Mouse (Mus musculus) intestine, postnatal 0 days (tissue): ENCODE measurements around the gene Med11. TPM values are rescaled to one million over a fixed set of nuclear protein-coding genes. Genes with fewer than 3 reads are reported as not detected.

Experiments
- ATAC-seq: fragments of 200-750 bp; cut with Nextera tagmentation; 2 replicates; pipeline ENCODE4 v1.8.0; 2017; ENCODE audit warnings: mild to moderate bottlenecking, moderate TSS enrichment, moderate library complexity
- H3K27ac ChIP-seq: fragments of 300-500 bp; sonication (generic); 2 replicates; pipeline ENCODE4 v1.5.1; 2014; ENCODE audit warnings: mild to moderate bottlenecking, low read depth, low read length, moderate library complexity
- H3K27me3 ChIP-seq: fragments of 300-500 bp; sonication (generic); replicated peaks from 2 replicates; pipeline ENCODE4 v1.6.1; 2014; ENCODE audit warnings: low read length, mixed read lengths; ENCODE audit not compliant: control insufficient read depth, insufficient read depth
- H3K36me3 ChIP-seq: fragments of 300-500 bp; sonication (generic); 2 replicates; pipeline ENCODE4 v1.6.1; 2014; ENCODE audit warnings: mild to moderate bottlenecking, moderate library complexity; ENCODE audit not compliant: control insufficient read depth, insufficient read depth
- H3K4me1 ChIP-seq: fragments of 300-500 bp; sonication (generic); replicated peaks from 2 replicates; pipeline ENCODE4 v1.6.1; 2014; ENCODE audit warnings: antibody characterized with exemption, low read length, mixed read lengths; ENCODE audit not compliant: control insufficient read depth, insufficient read depth
- H3K4me2 ChIP-seq: fragments of 300-500 bp; sonication (generic); replicated peaks from 2 replicates; pipeline ENCODE4 v1.6.1; 2014; ENCODE audit warnings: low read depth, mild to moderate bottlenecking, moderate library complexity
- H3K4me3 ChIP-seq: fragments of 300-500 bp; sonication (generic); 2 replicates; pipeline ENCODE4 v1.5.1; 2014; ENCODE audit warnings: low read depth, low read length
- H3K9ac ChIP-seq: fragments of 300-500 bp; sonication (generic); 2 replicates; pipeline ENCODE4 v1.6.1; 2014; ENCODE audit warnings: mild to moderate bottlenecking, low read depth, low read length
- H3K9me3 ChIP-seq: fragments of 300-500 bp; sonication (generic); 2 replicates; pipeline ENCODE4 v1.6.1; 2016; ENCODE audit warnings: mixed run types; ENCODE audit not compliant: control insufficient read depth
- CTCF ChIP-seq: sonication (generic); IDR thresholded peaks from 2 replicates; pipeline ENCODE4 v1.5.1; 2016; ENCODE audit warnings: low read depth, mild to moderate bottlenecking, control low read depth, antibody characterized with exemption, moderate library complexity
- WGBS: fragments of 180-500 bp; shearing (Covaris S2); extraction: QIAGEN DNeasy Blood & Tissue Kit; methylation state at CpG from one replicate; pipeline ENCODE4 v1.1.7; 2014; 5-methylcytosine and 5-hydroxymethylcytosine counted together
- polyA plus RNA-seq: library from polyadenylated mRNA; unstranded; fragments of >200 nt; fragmentation: Nextera tagmentation; extraction: Ambion mirVana; gene quantifications from 2 replicates; pipeline ENCODE4 v1.2.1, GENCODE M21; 2015

Med11 gene
- polyA plus RNA-seq, 1 experiment from 2014 or later: 30.7 TPM

GRCm38 (mm10) chr11:70433569-70433943 is 18.2 kb upstream of the Med11 start:
- Histone ChIP-seq H3K9ac (no peak overlapping the region), H3K4me1 (peaks cover 6% of the 10 kb centered on the region; the same call in 1 of the 2 replicates), H3K4me2 (no peak overlapping the region; the same call in 1 of the 2 replicates), H3K4me3 (no peak overlapping the region; the same call in 1 of the 2 replicates), H3K9me3 (no peaks in the 10 kb centered on the region), H3K27me3 (no peaks in the 10 kb centered on the region), H3K36me3 (peaks cover 22% of the 10 kb centered on the region; the same call in 1 of the 2 replicates), H3K27ac (no peak overlapping the region)
- no peak for TF ChIP-seq CTCF
- no peak for ATAC-seq
- WGBS: 72% methylated on average over 1 of the region's 1 CpGs

DNA sequence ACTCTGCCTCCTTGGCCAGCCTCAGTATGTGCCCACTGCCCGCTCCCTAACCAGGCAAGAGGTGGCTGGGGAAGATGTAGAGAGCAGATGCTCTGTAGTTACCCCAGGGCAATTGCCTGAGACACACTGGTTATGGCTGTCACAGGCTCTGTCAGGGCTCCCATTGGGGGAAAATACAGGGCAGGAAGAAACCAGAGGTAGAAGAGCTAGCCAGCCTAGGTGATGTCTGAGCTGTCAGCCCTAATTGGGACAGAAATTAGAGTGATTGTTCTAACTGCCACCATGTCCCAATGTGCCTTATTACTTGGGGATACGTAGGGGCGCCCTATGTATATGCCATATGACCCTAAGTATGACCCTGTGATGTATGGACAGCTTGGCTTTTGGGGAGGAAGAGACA is 17.8 kb upstream of the Med11 start:
- no peaks in the 10 kb centered on the region for H3K27me3 ChIP-seq
- no peak overlapping the region for H3K27ac ChIP-seq
- no peak for TF ChIP-seq CTCF
- H3K4me3 ChIP-seq: no peak overlapping the region
- H3K4me1 ChIP-seq: peaks cover 6% of the 10 kb centered on the region; the same call in 1 of the 2 replicates
- no peak for ATAC-seq
- H3K9me3 ChIP-seq: no peaks in the 10 kb centered on the region
- H3K36me3 ChIP-seq: peaks cover 26% of the 10 kb centered on the region; the same call in 1 of the 2 replicates
- 97% methylated on average over 3 of the region's 3 CpGs for WGBS
- H3K4me2 ChIP-seq: no peak overlapping the region; the same call in 1 of the 2 replicates
- no peak overlapping the region for H3K9ac ChIP-seq

GRCm38 (mm10) chr11:70435476-70435875 is 16.2 kb upstream of the Med11 start:
- H3K27me3 ChIP-seq: no peaks in the 10 kb centered on the region
- H3K4me3 ChIP-seq: no peak overlapping the region
- H3K9me3 ChIP-seq: no peaks in the 10 kb centered on the region
- H3K9ac ChIP-seq: no peak overlapping the region
- H3K4me2 ChIP-seq: no peak overlapping the region
- H3K36me3 ChIP-seq: peaks cover 42% of the 10 kb centered on the region
- WGBS: 62% methylated on average over 5 of the region's 5 CpGs
- H3K4me1 ChIP-seq: peaks cover 6% of the 10 kb centered on the region; the same call in 1 of the 2 replicates
- no peak for TF ChIP-seq CTCF
- no peak overlapping the region for H3K27ac ChIP-seq
- ATAC-seq: no peak

- Histone ChIP-seq H3K4me3 (no peak overlapping the region), H3K9me3 (no peaks in the 10 kb centered on the region), H3K27me3 (no peaks in the 10 kb centered on the region), H3K9ac (no peak overlapping the region), H3K4me2 (no peak overlapping the region), H3K27ac (no peak overlapping the region), H3K36me3 (peaks cover 51% of the 10 kb centered on the region), H3K4me1 (peaks cover 6% of the 10 kb centered on the region; the same call in 1 of the 2 replicates)
- WGBS: 72% methylated on average over 6 of the region's 6 CpGs
- TF ChIP-seq CTCF: no peak
- no peak for ATAC-seq
Measured at GRCm38 (mm10) chr11:70437426-70437825, 14.3 kb upstream of the Med11 start.

DNA sequence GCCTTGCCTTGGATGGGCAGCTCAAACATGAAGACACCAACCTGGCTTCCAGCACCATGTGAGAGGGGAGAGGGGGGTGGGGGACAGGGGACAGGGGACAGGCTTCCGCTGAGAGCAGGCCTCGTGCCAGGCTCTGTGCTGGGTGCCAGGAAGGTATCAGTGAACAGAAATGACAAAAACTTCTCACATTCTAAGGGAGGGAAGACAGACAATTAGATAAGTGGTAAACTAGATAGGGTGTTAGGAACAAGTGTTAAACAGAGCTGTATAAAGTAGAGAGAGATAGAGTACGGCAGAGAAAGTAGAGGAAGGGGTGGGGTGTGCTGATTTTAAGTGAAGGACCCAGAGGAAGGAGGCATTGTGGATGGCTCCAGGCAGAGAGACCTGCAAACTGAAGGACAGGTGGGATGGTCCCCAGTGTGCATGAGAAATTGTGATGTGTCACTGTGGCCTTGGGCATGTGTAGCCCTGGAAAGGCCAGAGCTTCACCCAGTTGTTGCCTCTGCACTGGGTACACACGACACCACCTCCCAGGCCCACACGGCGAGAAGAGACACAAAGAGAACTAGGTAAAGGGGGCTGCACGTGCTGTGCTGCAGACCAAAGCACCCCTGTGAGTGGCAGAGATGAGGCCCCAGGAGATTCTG is 12.9 kb upstream of the Med11 start:
- no peak for ATAC-seq
- Histone ChIP-seq H3K27ac (no peak overlapping the region), H3K4me1 (no peaks in the 10 kb centered on the region), H3K4me3 (no peak overlapping the region), H3K9ac (no peak overlapping the region), H3K36me3 (peaks cover 51% of the 10 kb centered on the region), H3K9me3 (no peaks in the 10 kb centered on the region), H3K4me2 (no peak overlapping the region), H3K27me3 (no peaks in the 10 kb centered on the region)
- 88% methylated on average over 7 of the region's 7 CpGs for WGBS
- no peak for TF ChIP-seq CTCF

- Histone ChIP-seq H3K4me2 (no peak overlapping the region), H3K4me3 (no peak overlapping the region), H3K9me3 (no peaks in the 10 kb centered on the region), H3K36me3 (peaks cover 51% of the 10 kb centered on the region), H3K27me3 (no peaks in the 10 kb centered on the region), H3K4me1 (no peaks in the 10 kb centered on the region), H3K27ac (no peak overlapping the region), H3K9ac (no peak overlapping the region)
- 55% methylated on average over 4 of the region's 4 CpGs for WGBS
- no peak for TF ChIP-seq CTCF
- ATAC-seq: no peak
Measured at GRCm38 (mm10) chr11:70440637-70441036, 11.1 kb upstream of the Med11 start.
